Mouse (Mus musculus): ENCODE measurements around the gene Cyb561d2.
A peak's percentile ranks its signal among the peaks of the same experiment; 100 is the strongest.

DNA sequence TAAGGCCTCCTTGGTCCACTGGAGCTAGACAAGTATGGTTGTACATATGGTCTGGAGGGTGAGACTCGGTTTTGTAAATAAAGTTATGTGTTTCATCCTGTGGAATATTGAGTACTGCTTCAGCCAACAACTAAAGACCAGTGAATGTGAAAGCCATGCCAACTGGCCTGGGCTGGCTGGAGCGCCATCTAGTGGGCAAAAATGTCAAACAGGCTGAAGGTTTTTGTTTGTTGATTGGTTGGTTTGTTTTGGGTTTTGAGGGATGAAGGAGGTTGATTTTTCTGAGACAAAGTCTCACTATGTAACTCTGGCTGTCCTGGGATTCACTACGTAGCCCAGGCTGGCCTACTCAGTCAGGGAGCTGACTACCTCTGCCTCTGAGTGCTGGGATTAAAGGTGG is 3.6 kb upstream of the Cyb561d2 start:
- peak; percentile 82 to 91 for TF ChIP-seq CTCF (conservative IDR thresholded peaks at IDR 0.05 in 1 of 2, IDR thresholded peaks at IDR 0.05 in 1 of 2; ENCODE audit: low read depth in 2 of 2, low read length in 2 of 2)
- no peak for TF ChIP-seq JUN (IDR thresholded peaks at IDR 0.05; ENCODE audit: insufficient read depth, low read depth, low read length)
- no peak for TF ChIP-seq PAX5 (IDR thresholded peaks at IDR 0.05; ENCODE audit: low read length)
- no peak for TF ChIP-seq POLR2A (IDR thresholded peaks at IDR 0.05; ENCODE audit: low read depth, low read length)
- TF ChIP-seq NELFE (IDR thresholded peaks at IDR 0.05; ENCODE audit: low read depth, low read length), result no peak
- TF ChIP-seq USF1 (IDR thresholded peaks at IDR 0.05; ENCODE audit: low read depth, low read length), result no peak
- TF ChIP-seq EP300 (IDR thresholded peaks at IDR 0.05; ENCODE audit: low read length), result no peak
- TF ChIP-seq RAD21 (IDR thresholded peaks at IDR 0.05; ENCODE audit: low read depth, low read length), result peak; percentile 49
- TF ChIP-seq MYC (IDR thresholded peaks at IDR 0.05; ENCODE audit: low read depth, low read length), result 0 out of 2 replicates have a peak, but pooled peaks have one; percentile 56
- TF ChIP-seq MAX (IDR thresholded peaks at IDR 0.05; ENCODE audit: low read length), result peak; percentile 39; the same call in 1 of the 2 replicates
- no peak for TF ChIP-seq MXI1 (IDR thresholded peaks at IDR 0.05; ENCODE audit: low read depth, low read length)
- peak; percentile 14; the same call in 1 of the 2 replicates for TF ChIP-seq MEF2A (IDR thresholded peaks at IDR 0.05; ENCODE audit: borderline replicate concordance, low read depth, low read length)
- TF ChIP-seq ZKSCAN1 (IDR thresholded peaks at IDR 0.05; ENCODE audit: borderline replicate concordance, low read depth, low read length), result no peak
- TF ChIP-seq RCOR1 (conservative IDR thresholded peaks at IDR 0.05; ENCODE audit: low read depth, low read length), result no peak

Measured in CH12.LX (cell line).